Mouse (Mus musculus) forebrain, postnatal 0 days (tissue): ENCODE measurements around the gene Lman1l. TPM values are rescaled to one million over a fixed set of nuclear protein-coding genes. Genes with fewer than 3 reads are reported as not detected.

Experiments used
- ATAC-seq: fragments of 200-750 bp; cut with Nextera tagmentation; 2 replicates; pipeline ENCODE4 v1.8.0; 2017; ENCODE audit warnings: mild to moderate bottlenecking, moderate library complexity
- DNase-seq: peaks from one replicate; pipeline ENCODE4 v3.0.0-alpha.2; 2015
- H3K27ac ChIP-seq: fragments of 300-500 bp; sonication (generic); 2 replicates; pipeline ENCODE4 v1.5.1; 2014; ENCODE audit warnings: low read depth, mild to moderate bottlenecking, antibody characterized with exemption, low read length, moderate library complexity, mixed read lengths
- H3K27me3 ChIP-seq: fragments of 300-500 bp; sonication (generic); 2 replicates; pipeline ENCODE4 v1.6.1; 2014; ENCODE audit warnings: mild to moderate bottlenecking, low read length, mixed read lengths; ENCODE audit not compliant: insufficient read depth
- H3K36me3 ChIP-seq: fragments of 300-500 bp; sonication (generic); 2 replicates; pipeline ENCODE4 v1.6.1; 2014; ENCODE audit warnings: mild to moderate bottlenecking, moderate library complexity; ENCODE audit not compliant: insufficient read depth
- H3K4me1 ChIP-seq: fragments of 300-500 bp; sonication (generic); 2 replicates; pipeline ENCODE4 v1.6.1; 2014; ENCODE audit warnings: antibody characterized with exemption; ENCODE audit not compliant: insufficient read depth
- H3K4me2 ChIP-seq: fragments of 300-500 bp; sonication (generic); 2 replicates; pipeline ENCODE4 v1.6.1; 2014; ENCODE audit warnings: low read depth, mild to moderate bottlenecking, moderate library complexity
- H3K4me3 ChIP-seq: fragments of 300-500 bp; sonication (generic); 2 replicates; pipeline ENCODE4 v1.5.1; 2014; ENCODE audit warnings: low read depth, low read length, mixed read lengths
- H3K9ac ChIP-seq: fragments of 300-500 bp; sonication (generic); 2 replicates; pipeline ENCODE4 v1.6.1; 2014; ENCODE audit warnings: mild to moderate bottlenecking
- H3K9me3 ChIP-seq: fragments of 300-500 bp; sonication (generic); 2 replicates; pipeline ENCODE4 v1.6.1; 2016; ENCODE audit warnings: low read length
- CTCF ChIP-seq: sonication (generic); IDR thresholded peaks from 2 replicates; pipeline ENCODE4 v1.5.1; 2016; ENCODE audit warnings: antibody characterized with exemption, control low read depth, low read depth
- WGBS: fragments of 180-500 bp; shearing (Covaris S2); extraction: QIAGEN DNeasy Blood & Tissue Kit; methylation state at CpG from one replicate; pipeline ENCODE4 v1.1.7; 2014; 5-methylcytosine and 5-hydroxymethylcytosine counted together
- polyA plus RNA-seq: library from polyadenylated mRNA; unstranded; fragments of >200 nt; fragmentation: Nextera tagmentation; extraction: Ambion mirVana; gene quantifications from 2 replicates; pipeline ENCODE4 v1.2.1, GENCODE M21; 2015
- total RNA-seq: library from RNA; depleted of rRNA; stranded (reverse); fragments of >200 nt; gene quantifications from 2 replicates; pipeline ENCODE4 v1.2.3, GENCODE M21; 2014

Gene Lman1l
- total and polyA plus RNA-seq, 2 experiments from 2014 or later: not detected

DNA sequence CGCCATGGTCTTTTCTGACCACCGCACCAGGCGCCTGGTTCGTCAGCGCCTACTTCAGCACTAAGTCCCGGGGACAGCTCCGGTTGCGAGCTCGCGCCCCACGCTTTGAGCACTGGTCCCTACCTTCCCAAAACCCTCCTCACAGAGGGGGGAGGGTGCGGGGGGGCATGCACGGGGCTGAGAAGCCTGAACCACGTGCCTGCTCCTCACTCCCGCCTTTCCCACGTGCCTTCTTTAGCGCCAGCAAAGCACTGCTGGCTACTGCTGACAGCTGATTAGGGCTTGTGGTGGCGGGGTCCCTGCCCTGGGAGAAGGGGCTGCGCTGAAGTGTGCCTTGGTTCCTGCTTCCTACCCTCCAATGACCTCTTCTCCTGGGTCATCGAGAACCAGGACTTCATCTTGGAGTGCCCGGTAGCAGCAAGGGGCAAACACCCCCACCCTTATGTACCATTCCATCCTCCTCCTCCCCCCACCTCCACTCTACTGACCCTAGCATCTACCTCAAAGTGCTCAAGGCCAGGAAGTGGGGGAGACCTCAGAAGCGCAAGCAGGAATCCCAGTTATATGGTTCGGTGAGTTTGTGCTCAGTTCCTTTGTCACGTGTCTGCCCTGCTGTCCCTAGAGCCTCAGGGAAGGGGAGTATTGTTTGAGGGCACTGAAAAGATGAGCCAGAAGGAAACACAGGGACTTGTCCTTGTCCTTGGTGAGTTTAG is 14.3 kb downstream of the Lman1l start, which contains the start of gene Cplx3:
TSS of gene Cplx3 (minus strand) at position 143 of the 713 bp plus-strand sequence.
- peaks cover 15% of the 10 kb centered on the region for H3K27me3 ChIP-seq
- H3K4me2 ChIP-seq: peak within 1 kb of the TSS; percentile 48
- H3K9me3 ChIP-seq: no peaks in the 10 kb centered on the region
- peak; percentile 72 for ATAC-seq
- WGBS: 7% methylated on average over 24 of the region's 24 CpGs
- TF ChIP-seq CTCF: no peak
- H3K4me3 ChIP-seq: peak within 1 kb of the TSS; percentile 17
- no peaks in the 10 kb centered on the region for H3K36me3 ChIP-seq
- no peak within 1 kb of the TSS for H3K9ac ChIP-seq
- peaks cover 13% of the 10 kb centered on the region for H3K4me1 ChIP-seq
- DNase-seq: no peak
- H3K27ac ChIP-seq: no peak within 1 kb of the TSS

DNA sequence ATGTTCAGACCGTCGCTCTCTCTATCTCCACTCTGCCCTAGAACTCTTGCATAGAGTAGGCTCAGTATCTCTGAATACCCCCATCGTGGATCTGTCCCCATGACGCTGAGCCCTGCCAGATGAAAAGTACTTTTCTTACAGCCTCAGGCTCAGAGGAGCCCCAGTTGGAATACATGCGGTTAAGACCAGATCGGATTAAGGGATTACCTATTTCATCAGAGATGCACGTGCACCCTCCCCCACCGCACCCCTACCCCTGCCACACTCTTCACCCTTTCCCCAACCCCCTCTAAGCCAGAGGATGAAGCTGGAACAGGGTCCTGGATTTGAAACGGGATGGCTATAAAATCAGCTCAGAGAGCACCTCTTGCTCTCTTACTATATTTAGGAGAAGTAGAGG is 15.1 kb downstream of the Lman1l start:
- DNase-seq: no peak
- Histone ChIP-seq H3K4me3 (no peak overlapping the region), H3K9me3 (no peaks in the 10 kb centered on the region), H3K4me1 (peaks cover 9% of the 10 kb centered on the region; the same call in 1 of the 2 replicates), H3K36me3 (no peaks in the 10 kb centered on the region), H3K4me2 (peak overlapping the region; percentile 48; the same call in 1 of the 2 replicates), H3K27me3 (peaks cover 15% of the 10 kb centered on the region), H3K9ac (no peak overlapping the region), H3K27ac (no peak overlapping the region)
- no peak for TF ChIP-seq CTCF
- 9% methylated on average over 9 of the region's 9 CpGs for WGBS
- no peak for ATAC-seq

DNA sequence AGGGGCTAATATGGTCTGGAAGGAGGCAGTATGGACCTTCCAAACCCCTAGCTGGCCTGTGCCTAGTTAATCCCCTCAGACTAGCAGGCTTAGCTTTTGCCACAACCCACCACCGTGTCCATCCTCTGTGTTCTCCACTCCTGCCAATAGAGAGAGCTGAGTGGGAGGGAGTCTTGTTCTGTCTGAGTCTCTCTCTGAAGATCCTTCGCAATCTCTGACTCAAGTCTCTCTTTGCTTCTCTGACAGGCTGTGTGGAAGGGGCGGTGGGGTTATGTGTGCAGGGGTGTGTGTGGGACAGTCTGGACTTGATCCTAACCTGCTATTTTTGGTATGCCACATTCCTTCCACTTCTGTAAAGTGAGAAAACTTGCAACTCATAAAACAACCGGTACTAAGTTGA is 15.7 kb downstream of the Lman1l start:
- Histone ChIP-seq H3K4me2 (no peak overlapping the region), H3K9me3 (no peaks in the 10 kb centered on the region), H3K9ac (no peak overlapping the region), H3K4me1 (peaks cover 9% of the 10 kb centered on the region; the same call in 1 of the 2 replicates), H3K27ac (no peak overlapping the region), H3K36me3 (no peaks in the 10 kb centered on the region), H3K27me3 (peaks cover 15% of the 10 kb centered on the region), H3K4me3 (no peak overlapping the region)
- no peak for TF ChIP-seq CTCF
- 67% methylated on average over 4 of the region's 4 CpGs for WGBS
- DNase-seq: no peak
- ATAC-seq: no peak

DNA sequence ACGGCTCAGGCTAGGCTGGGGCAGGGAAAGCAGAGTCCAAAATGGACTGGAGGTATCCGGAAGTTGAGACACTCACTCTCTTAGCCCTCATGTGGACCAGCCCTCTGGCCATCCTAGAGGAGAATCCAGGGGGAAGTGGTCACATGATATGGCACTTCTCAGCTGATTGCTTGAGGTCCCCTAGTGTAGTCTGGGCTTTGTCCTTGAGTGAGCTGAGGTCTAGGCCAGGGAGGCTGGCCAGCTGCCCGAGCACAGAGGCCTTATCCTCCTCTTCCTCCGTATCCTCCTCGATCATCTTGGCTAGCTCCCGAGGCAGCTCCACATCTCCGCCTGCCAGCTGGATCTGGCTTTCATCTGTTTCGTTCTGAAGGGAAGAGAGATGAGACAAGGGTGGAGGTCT is 18.5 kb downstream of the Lman1l start:
- no peak overlapping the region for H3K4me2 ChIP-seq
- no peaks in the 10 kb centered on the region for H3K9me3 ChIP-seq
- no peak overlapping the region for H3K4me3 ChIP-seq
- ATAC-seq (no peak), DNase-seq (no peak)
- TF ChIP-seq CTCF: no peak
- no peak overlapping the region for H3K27ac ChIP-seq
- no peak overlapping the region for H3K9ac ChIP-seq
- H3K36me3 ChIP-seq: no peaks in the 10 kb centered on the region
- peaks cover 9% of the 10 kb centered on the region; the same call in 1 of the 2 replicates for H3K4me1 ChIP-seq
- H3K27me3 ChIP-seq: peaks cover 15% of the 10 kb centered on the region
- 52% methylated on average over 8 of the region's 8 CpGs for WGBS

DNA sequence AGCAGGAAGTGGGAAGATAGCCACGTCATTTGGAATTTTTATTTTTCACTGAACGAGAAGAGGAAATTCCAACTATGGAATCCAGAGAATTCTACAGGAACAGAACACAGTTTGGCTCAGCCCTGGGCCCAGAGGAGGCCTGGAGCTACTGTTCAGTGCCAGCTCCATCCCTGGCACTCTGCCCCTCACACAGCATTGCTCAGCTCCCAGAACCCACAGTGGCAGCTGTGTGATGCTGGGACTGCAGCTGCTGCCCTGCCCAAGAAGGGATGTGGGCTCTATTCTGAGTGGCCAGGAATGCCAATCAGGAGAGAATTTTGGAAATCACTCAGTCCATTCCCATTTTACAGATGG is 19.2 kb downstream of the Lman1l start:
- peak; percentile 62 for ATAC-seq
- Histone ChIP-seq H3K9ac (no peak overlapping the region), H3K27me3 (peaks cover 10% of the 10 kb centered on the region), H3K4me1 (peaks cover 5% of the 10 kb centered on the region; the same call in 1 of the 2 replicates), H3K4me2 (no peak overlapping the region), H3K27ac (no peak overlapping the region), H3K36me3 (0 out of 2 replicates have a peak, but pooled peaks cover under 1% of the 10 kb centered on the region), H3K4me3 (no peak overlapping the region), H3K9me3 (no peaks in the 10 kb centered on the region)
- WGBS: 47% methylated on average over 2 of the region's 2 CpGs
- TF ChIP-seq CTCF: no peak
- peak; percentile 55 for DNase-seq

DNA sequence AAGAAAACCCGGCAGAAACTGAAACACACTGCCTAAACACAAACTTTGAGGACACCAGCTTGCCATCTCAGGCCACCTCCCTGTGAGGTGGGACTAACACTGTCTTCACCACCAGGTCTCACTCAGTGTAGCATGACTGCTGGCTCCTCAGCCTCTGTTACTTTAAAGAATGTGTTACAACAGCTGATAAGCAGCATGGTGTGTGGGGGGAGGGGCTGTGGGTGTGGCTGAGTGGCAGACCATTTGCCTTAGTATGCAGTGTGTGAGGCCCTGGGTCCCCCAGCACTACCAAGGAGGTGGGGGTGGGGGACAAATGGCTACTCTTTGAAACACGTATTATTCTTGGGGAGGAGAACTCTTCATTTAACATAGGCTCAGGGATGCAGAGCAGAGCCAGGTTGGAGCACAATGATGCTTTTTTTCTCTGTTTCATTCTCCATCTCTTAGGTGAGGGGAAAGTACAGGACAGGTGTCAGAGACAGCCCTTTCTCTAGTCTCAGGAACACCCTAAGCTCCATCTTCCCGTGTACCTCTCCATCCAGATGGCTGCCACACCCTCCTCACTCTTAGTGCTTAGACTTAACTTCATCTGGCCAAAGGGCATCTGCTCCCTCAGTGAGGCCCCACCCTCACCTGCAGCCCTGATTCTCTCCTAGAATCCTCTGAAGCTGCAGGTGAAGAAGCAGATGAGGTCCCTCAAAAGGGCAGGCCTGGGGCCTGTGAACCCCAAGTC is 19.8 kb downstream of the Lman1l start:
- no peaks in the 10 kb centered on the region for H3K4me1 ChIP-seq
- ATAC-seq: peak; percentile 28
- WGBS: 12% methylated on average over 3 of the region's 3 CpGs
- H3K36me3 ChIP-seq: 0 out of 2 replicates have a peak, but pooled peaks cover 4% of the 10 kb centered on the region
- DNase-seq: no peak
- H3K4me2 ChIP-seq: no peak overlapping the region
- H3K4me3 ChIP-seq: no peak overlapping the region
- TF ChIP-seq CTCF: no peak
- H3K27me3 ChIP-seq: peaks cover 5% of the 10 kb centered on the region; the same call in 1 of the 2 replicates
- H3K9ac ChIP-seq: no peak overlapping the region
- no peak overlapping the region for H3K27ac ChIP-seq
- no peaks in the 10 kb centered on the region for H3K9me3 ChIP-seq

DNA sequence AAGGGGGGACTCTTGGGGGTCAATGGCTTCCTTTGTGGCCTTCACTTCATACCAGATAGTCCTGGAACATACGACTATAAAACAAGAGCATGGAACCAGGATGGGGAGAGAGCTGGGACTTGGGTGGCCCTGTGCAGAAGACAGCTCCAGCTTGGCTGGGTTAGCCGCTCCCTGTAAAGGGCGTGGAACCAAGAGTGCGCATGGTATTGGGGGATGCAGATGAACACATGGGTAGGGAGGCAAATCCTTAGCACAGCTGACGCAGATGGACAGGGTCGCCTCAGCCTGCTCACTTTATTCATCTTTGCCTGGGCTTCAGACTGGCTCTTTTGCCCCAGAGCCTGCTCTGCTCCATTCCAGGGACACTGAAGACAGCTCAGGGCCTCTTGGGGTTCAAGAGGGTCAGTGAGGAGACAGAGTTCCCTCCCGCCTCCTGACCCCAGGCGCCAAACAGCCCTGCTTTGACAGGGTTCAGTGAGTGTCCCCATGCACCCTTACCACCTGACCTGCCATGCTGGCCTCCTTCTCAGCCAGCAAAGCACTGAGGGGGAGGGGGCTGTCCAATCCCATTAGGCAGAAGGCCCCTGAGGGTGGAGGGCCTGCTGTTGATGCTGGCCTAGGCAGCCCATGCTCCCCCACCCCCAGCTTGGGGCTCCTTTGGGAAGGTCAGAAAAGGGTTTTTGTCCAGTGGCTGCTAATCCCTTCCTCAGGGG is 21.6 kb downstream of the Lman1l start:
- H3K4me3 ChIP-seq: no peak overlapping the region
- TF ChIP-seq CTCF: no peak
- no peak overlapping the region for H3K9ac ChIP-seq
- WGBS: 45% methylated on average over 8 of the region's 8 CpGs
- peaks cover 20% of the 10 kb centered on the region for H3K36me3 ChIP-seq
- ATAC-seq: no peak
- no peak overlapping the region for H3K4me2 ChIP-seq
- H3K27ac ChIP-seq: no peak overlapping the region
- DNase-seq: no peak
- no peaks in the 10 kb centered on the region for H3K27me3 ChIP-seq
- H3K9me3 ChIP-seq: no peaks in the 10 kb centered on the region
- no peaks in the 10 kb centered on the region for H3K4me1 ChIP-seq
